Mouse (Mus musculus): Measurements from ENCODE around the gene Smok3b.
A peak's percentile ranks its signal among the peaks of the same experiment; 100 is the strongest.
"Not testable (repeated sequence)": the region's sequence is repeated elsewhere in the genome, so short reads cannot be mapped to it uniquely, and the experiment has no call there.

Smok3b gene

GRCm38 (mm10) chr5:138020961-138021479, at the start of gene Smok3b, which contains the start of gene Smok3a:
TSS of gene Smok3b (plus strand) at chr5:138021429.
TSS of gene Smok3a (plus strand) at chr5:138021261.
- not testable (repeated sequence) for DNase-seq

DNA sequence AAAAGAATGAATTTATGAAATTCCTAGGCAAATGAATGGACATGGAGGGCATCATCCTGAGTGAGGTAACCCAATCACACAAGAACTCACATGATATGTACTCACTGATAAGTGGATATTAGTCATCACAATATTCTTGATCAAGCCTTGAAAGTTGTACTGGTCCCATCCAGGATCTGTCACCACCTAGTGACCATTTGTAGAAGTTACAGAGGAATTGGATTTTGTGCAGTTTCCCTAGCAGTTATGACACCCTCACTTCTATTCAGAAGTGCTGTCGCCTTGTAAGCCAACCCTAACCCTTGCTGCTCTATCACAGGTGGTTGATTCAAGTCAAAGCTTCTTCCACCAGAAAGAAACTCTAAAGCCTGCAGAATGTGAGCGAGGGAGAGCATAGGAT, 48.1 kb upstream of the Smok3b start:
- DNase-seq: no peak

GRCm38 (mm10) chr5:137973738-137974137, 47.5 kb upstream of the Smok3b start:
- DNase-seq: peak in 1 of 2 experiments; percentile 10

- DNase-seq: no peak
Measured at GRCm38 (mm10) chr5:137974724-137975123, 46.5 kb upstream of the Smok3b start.

DNA sequence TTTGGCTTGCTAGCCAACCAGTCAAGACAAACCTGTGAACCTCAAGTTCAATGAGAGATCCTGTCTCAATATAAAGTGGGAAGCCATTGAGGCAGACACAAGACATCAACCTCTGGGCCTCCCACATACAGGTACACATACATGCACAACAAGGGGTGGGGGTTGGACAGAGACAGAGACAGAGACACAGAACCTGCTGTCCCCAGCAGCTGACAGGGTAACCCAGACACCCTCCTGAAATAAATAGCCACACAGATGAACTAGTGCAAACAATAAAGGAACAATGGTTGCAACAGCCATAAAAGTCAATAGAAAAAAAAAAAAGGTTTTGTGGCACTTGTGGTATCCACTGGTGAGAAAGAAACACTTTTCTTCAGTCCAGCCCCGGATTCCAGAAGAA, 45.8 kb upstream of the Smok3b start:
- no peak for DNase-seq

GRCm38 (mm10) chr5:137977291-137977690, 43.9 kb upstream of the Smok3b start:
- DNase-seq: no peak

- DNase-seq: no peak
Measured at GRCm38 (mm10) chr5:137979081-137979480, 42.1 kb upstream of the Smok3b start.

- peak in 1 of 2 experiments; percentile 6 for DNase-seq
Measured at GRCm38 (mm10) chr5:137981300-137981699, 39.9 kb upstream of the Smok3b start, which contains the start of gene Azgp1. TSS of gene Azgp1 (plus strand) at chr5:137981520.

DNA sequence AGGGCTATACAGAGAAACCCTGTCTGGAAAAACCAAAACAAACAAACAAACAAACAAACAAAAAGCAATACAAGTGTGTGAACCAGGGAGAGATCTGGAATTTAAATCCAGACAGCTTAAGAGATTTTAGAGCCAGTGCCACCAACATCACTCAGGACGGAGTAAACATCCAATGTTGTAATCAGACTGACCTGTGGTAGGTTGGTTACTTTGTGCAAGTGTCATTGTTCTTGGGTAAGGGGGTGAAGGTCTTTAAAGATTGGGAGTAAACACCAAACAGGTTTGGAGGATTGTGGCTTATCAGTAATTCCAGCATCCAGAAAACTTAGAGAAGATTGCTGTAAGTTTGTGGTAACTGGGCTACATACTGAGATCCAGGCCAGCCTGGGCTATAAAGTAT, 34.9 kb upstream of the Smok3b start:
- no peak for DNase-seq

DNA sequence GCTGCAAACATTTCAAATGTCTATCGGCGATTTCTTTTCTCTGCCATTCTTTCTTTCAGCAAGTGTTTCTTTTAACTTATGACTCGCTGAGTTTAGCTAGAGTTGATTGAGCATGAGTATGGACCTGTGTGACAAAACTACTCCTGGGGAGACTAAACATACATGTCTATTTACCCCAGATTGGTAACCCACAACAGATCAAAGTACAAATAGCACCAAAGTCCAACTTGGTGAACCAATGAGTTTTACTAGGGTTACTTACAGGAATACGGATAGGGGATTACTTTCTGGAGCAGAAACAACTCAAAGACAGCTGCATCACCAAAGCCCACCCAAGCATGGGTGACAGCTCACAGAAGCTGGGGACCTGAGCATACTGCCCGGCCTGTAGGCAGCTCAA, 11.8 kb upstream of the Smok3b start:
- DNase-seq: no peak

- no peak for DNase-seq
Measured at GRCm38 (mm10) chr5:138012382-138012781, 8.8 kb upstream of the Smok3b start.

DNA sequence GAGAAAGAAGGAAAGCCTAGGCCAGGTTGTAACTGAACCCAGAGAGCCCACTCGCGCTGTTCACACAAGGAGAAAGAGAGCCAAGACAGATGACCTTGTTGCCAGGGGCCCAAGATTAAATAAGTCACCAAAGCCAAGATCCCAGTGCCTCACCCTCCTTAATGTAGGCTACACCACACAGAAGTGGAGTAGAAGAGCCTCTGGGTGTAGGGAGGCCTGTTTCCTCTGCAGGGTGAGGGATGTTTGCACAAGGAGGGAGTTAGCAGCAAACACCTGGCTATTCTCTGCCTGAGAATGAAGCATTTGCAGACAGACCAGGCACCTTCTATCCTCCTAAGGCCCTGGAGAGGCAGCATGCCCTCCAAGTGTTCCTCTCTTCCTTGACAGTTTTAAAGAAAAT, 4.7 kb upstream of the Smok3b start:
- no peak for DNase-seq

GRCm38 (mm10) chr5:138016997-138017396, 4.2 kb upstream of the Smok3b start:
- no peak for DNase-seq

DNA sequence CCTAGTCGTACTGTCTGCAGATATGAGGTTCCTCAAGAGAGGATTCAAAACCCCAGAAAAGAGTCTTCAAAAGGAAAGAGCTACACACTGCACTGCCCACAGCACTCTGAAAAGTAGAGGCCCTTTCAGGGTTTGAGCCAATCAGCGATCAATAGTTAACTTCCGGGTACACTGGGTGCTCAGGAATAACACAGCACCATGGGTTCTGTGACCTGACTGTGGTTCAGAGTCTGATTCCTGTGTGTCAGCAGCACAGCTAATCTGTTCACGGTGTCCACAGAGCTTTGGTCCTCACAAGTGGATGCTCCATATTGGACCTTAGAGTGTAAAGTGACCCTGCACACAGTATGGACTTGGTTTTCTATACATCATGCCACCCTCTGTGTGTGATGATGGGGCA, 1.7 kb upstream of the Smok3b start:
- not testable (repeated sequence) for DNase-seq

- not testable (repeated sequence) for DNase-seq
Measured at GRCm38 (mm10) chr5:138052894-138053293, 31.7 kb downstream of the Smok3b start, which contains the start of gene Smok3c. TSS of gene Smok3c (plus strand) at chr5:138053194.

- no peak for DNase-seq
Measured at GRCm38 (mm10) chr5:138073803-138074202, 52.6 kb downstream of the Smok3b start.

DNA sequence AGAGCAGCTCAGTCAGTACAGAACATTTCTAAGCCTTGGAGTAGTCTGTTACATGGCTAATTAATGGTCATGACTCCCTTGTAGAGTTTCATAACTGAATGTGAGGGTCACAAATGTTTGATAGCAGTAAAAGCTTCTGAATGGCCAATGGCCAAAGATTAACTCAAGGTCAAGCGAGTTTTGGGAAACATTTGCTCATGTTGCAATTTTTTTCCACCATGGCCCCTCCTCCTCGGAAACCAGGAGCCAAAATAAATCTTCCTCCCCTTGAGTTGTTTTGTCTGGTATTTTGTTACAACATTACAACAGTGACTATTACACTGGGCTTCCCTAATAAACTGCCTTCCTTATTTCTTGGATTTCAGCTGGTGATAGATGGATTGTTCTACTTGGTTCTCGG, 54.5 kb downstream of the Smok3b start:
- no peak for DNase-seq

- no peak for DNase-seq
Measured at GRCm38 (mm10) chr5:138076148-138076547, 54.9 kb downstream of the Smok3b start.

DNA sequence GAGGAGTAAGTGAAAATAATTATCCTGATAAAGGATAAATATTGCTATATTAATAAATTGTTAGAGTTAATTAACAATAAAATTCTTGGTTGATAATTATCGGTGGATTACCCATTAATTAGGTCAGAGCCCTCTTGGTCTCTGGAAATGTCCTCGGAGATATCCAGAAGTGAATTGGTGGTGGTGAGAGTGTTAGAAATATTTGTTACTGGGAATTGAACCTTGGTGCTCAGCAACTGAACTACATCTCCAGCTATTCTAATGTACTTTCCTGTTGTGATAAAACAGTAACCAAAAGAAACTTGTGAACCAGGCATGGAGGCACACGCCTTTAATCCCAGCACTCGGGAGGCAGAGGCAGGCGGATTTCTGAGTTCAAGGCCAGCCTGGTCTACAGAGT, 59.2 kb downstream of the Smok3b start:
- no peak for DNase-seq

- DNase-seq: no peak
Measured at GRCm38 (mm10) chr5:138081446-138081845, 60.2 kb downstream of the Smok3b start.

GRCm38 (mm10) chr5:138083318-138083900, 62.2 kb downstream of the Smok3b start:
- DNase-seq: no peak

DNA sequence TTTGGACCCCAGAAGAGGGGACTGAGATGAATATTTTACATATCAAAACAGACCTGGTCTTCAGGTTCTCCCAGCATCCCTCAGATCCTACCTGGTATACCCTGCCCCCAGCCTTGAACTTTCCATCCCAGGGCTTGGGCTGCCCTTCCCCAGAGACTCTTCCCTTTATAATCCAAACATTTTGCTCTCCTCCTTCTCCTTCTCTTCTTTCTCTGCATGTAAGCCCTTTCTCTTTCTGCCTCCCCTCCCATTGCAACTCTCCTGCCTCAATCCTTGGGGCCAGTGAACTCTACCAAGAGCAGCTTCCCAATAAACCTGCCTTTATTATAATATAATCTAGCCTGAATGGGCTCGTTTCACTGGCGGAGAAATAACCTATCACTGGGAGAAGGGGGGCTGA, 62.7 kb downstream of the Smok3b start:
- DNase-seq: no peak

- DNase-seq: no peak
Measured at GRCm38 (mm10) chr5:138084507-138084906, 63.3 kb downstream of the Smok3b start.

DNA sequence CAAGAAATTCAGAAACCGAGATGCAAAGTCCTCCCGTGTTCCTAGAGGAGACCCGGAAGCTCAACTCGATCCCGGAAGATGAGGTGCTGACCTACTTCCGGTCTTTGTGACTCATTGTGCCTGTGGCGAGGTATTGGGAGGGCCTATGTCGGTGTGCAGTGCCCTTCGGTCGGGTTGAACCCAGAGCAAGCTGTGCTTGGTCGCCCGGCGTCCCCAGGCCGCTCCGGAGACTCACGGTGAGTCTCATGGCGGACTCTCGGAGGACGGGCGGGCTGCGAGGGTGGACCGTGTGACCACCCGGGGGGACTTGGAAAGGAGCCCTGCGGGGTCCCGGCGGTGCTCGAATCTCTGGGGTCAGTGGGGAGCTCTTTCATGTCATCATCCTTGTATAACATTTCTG, 63.8 kb downstream of the Smok3b start, which contains the start of gene Zkscan1:
TSS of gene Zkscan1 (plus strand) at position 89 of the 400 bp plus-strand sequence.
- peak; percentile 80 to 85 for DNase-seq
